Mouse (Mus musculus) spleen, embryonic (tissue): ENCODE results near the gene Immp1l.

Source experiments
- CTCF ChIA-PET: fragments of 350-600 bp; sonication (Branson Sonifier 250); formaldehyde crosslinking; loops from one replicate; lab custom pipeline; 2022; lab: Charles Lee

Gene Immp1l

DNA sequence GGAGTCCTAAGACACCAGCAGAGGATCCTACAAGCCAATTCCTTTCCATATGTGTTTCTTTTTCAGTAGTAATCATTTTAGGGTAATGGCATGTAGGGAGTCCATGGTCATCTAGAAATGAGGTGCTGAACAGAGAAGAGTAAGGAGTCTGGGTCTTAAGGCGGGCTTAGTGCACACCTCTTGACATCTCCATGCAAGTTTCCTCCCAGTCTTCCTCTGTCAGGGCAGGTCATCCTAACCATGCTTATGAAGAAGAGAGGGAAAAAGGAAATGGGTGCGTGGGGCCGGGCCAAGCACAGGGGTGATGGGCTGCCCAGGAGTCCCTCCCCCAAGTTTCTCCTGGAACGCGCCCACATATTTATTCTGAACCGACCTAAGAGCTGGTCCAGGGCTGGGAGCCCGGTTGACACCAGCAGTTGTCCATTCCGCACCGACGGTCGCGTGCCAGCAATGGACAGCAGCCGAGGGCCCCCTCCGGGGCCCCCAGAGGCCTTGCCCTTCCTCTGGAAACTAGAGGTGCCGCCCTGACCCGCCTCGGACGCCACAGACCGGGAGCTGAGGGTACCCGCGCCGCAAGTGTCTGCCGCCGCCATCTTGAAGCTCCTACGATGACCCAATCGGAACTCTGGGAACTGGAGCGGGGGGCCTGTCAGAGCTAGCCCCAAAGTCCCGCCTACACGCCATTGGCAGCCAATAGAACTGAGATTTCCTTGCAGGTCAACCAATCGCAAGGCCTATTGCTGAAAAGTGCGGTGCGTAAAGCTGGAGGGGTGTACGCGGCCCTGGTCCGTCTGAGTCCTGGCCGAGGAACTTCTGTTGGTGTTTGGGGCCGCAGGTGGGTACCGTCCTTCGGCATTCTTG is at the start of gene Immp1l, which contains the start of gene Elp4:
Gene Immp1l, plus strand, starts transcription at position 743 of the 861 bp plus-strand sequence.
Gene Elp4, minus strand, starts transcription at position 669 of the 861 bp plus-strand sequence.
- CTCF ChIA-PET, result interaction anchor here (0.6 kb wide), 1 partner anchor 51 kb away, joined by 3 read pairs; no protein-coding TSS in a partner anchor

DNA sequence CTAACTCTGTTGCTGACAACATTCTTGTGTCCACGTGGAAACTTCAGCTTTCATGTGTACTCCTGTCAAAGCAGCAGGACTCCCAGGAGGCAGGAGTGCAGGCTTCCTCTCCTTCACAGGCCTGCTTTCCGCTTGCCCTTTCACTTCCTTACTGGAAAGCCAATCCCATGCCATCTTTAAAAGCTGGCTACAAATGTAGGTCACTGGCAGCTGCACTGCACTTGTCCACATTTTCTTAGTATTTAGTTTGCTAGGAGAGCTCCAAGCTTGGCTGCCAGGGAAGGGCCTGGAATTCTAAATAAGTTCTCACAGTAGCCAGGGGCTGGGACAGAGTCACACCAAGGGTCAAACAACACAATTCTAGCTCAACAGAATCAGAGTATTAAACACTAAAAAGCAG is 49.7 kb upstream of the Immp1l start:
- CTCF ChIA-PET, result no interaction called here

DNA sequence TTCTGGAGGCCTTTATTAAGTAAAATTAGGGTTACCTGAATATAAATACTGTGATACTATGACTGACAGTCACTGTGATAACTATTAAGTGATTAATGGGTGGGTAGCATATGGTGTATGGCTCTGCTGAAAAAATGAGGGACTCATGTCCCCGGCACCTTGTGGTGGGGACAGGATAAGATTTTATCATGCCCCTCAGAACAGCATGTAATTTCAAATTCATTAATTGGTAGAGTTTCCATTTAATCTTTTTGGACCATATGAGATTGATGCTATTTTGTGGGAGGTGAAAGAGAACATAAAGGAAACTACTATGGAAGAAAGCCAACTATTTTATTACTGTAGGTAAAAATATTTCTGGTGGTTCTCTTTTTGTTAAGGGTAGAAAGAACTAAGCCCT is 31.0 kb upstream of the Immp1l start:
- CTCF ChIA-PET, result no interaction called here

DNA sequence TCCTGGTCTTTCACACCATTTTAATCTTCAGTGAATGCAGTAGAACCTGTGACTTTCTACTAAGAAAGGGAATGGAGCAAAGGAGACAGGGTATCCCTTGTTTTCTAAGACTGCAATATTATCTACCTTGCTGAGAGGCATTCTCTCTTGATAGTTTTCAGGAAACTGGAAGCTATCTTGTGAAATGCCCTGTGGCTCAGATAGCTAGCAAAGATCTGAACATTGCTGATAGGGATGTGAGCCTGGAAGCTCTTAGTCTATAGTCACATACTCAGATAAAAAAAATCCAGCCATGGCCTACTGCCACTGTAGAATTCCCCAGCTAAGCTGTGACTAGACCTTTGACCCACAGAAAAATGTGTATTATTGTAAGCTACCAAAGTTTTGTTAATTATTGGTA is 13.6 kb upstream of the Immp1l start:
- CTCF ChIA-PET, result no interaction called here

DNA sequence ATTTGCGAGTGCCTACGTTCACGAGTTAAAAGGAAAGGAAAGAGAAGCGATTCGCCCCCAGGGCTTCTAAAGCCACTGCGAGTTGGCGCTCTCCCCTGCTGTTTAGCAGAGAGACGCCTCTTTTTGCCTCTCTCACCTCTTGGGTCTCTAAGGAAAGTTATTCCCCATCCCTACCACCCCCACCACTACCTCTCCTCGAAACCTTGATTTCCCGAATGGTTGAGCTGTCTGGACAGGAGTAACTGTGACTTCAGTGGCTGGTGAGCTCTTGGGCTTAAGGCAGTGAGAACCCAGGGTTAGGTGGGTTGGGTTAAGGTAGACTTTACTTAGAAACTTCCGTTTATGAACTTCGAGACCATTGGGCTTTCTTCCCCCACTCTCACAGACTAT is 314 bp downstream of the Immp1l start:
- CTCF ChIA-PET, result interaction anchor here (0.6 kb wide), 1 partner anchor 50 kb away, joined by 3 read pairs; no protein-coding TSS in a partner anchor

DNA sequence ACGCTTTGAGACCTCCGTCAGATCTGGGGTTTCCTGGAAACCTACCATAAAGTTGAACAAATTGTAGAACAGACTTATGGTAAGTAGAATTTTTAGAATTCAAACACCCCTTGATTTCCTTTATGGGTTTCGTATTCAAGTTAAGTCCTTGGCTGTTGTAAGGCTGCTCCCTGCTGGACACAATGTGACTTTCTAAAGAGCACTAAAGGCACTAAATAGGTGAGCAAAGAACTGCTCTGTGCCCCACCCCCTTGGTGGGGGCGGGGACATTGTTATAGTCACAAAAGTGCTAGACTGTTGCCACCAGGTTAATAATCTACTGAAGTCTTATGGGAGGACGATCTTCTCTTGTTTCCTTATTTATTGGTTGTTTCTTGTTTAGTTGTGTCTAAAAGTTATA is 3.9 kb downstream of the Immp1l start:
- CTCF ChIA-PET, result no interaction called here

DNA sequence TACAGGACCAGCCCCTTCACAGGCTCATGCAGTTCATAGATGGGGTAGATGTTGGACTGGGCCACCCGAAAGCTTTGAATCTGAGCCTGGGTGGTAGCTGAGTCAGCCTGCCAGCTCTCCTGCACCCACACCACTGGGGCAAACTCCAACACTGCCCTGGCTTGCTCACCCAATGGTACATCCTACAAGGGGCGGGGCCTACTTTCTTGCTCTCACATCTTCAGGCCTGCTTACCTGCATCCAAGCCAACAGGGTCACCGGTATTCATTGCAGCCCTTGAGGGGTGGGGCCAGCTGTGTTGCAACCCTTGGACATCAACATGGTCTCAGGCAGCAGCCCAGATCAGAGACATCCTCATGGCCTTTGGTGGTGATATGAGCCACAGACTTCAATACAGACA is 6.2 kb downstream of the Immp1l start:
- CTCF ChIA-PET, result no interaction called here

DNA sequence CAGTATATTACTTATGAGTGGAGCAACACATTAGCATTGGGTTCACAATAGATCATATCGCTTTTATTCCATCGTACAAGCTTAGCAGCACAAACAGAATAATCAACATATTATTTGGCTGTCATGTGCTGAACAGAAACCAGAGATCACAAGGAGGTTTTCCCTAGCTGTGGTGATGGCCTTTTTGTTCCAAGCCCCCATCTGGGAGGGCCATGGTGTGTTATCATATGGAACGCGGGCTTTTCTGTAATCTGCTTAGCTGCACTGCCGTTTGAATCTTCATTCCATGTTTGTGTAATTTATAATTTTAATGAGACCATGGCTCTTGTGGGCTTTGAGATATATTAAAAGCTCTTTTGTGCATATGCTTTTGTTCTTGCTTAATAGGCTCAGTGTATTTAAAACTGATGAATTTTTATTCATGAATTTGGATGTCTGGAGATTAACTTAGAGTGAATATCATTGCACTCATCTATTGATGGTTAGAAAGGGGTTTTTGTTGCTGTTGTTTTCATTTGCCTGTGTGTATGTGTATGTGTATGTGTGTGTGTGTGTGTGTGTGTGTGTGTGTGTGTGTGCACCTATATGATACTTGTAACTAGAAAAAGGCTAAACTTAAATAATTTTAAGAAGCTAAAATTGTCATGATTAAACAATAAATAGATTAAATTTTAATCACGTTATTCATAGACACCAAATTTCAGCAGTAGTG is 9.4 kb downstream of the Immp1l start:
- CTCF ChIA-PET, result no interaction called here

DNA sequence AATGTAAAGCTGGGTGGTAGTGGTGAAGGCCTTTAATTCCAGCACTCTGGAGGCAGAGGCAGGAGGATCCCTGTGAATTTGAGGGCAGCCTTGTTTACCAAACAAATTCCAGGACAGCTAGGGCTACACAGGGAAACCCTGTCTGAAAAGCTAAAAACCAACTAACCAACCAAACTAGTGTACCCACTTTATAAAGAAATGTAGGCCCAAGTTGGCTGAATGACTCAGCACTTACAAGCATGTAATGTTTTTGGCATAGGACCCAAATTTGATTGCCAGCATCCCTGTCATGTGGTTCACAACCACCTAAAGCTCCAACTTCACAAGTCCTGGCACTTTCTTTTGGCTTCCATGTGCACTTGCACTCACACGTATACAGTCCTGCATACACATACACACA is 12.2 kb downstream of the Immp1l start:
- CTCF ChIA-PET, result no interaction called here

DNA sequence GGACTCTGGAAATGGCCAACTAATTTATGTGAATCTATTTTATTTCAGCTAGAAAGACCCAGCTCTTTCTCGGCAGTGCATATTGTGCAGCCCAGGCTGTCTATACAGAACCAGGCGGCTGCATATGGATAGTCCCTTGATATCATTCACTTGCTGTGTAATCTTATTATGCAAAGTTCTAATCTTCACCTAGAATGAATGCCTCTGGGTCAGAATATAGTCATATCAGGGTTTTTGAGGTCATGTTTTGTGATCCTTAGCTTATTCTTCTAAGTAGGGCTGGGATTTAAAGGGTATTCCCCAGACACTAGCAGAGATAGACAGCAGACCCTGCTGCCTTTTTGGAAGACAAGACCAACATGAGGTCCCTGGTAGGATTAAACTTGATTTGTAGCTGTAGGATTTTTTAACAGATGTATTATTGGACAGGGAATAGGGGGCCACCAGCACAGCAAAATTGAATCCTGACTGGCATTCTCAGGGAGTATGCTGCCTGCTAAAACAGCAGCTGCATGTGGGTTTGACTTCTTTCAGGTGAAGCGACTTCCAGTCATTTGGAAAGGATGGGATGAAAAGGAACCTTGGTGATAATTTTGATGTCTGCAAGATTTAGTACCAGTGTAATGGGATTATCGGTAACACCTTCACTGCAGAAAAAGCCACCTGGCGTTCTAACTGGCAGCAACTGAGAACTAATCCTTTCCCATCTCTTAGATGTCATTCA is 13.3 kb downstream of the Immp1l start:
- CTCF ChIA-PET, result no interaction called here

DNA sequence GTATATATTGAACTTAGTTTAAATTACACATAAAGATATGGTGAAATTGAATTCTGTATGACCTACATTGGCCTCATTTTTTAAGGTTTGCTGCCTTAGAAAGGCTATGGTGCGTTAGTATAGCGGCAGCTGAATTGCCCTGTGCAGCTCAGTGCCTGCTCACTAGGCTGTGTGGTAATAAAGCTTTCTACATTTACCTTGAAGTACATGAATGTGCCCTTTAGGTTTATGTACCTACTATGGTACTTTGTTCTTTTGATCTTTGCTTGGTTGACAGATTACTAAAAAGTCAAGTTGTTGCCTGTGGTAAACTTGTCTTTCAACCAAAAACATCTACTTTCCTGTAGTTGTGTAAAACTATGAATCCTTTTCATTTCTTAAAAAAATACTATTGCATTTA is 45.7 kb downstream of the Immp1l start:
- CTCF ChIA-PET, result no interaction called here

DNA sequence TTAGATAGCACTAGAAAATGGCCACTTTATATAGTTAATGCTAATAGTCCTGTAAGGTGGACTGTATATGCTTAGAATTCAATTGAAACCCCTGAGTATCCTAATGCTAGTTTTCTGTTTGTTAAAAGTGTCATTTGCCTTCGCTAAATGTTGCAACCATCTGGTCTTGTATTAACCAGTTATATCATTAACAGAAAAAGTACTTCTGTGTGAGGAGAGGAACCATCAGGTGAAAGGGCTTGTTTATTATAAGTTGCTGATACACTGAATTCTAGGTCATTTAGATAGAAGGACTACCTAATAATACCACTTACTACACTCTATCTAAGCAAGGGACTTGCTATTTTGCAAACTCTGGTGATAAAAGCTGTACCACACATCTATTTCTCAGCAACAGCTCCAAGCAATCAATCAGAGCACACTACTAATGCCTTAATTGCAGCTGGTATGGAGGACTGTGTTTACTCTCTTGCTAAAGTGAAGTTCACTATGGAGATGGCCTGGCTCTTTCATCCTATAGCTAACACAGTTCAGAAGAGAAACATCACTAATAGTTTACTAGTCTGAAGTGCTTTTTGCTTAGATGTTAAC is 47.0 kb downstream of the Immp1l start:
- CTCF ChIA-PET, result no interaction called here

DNA sequence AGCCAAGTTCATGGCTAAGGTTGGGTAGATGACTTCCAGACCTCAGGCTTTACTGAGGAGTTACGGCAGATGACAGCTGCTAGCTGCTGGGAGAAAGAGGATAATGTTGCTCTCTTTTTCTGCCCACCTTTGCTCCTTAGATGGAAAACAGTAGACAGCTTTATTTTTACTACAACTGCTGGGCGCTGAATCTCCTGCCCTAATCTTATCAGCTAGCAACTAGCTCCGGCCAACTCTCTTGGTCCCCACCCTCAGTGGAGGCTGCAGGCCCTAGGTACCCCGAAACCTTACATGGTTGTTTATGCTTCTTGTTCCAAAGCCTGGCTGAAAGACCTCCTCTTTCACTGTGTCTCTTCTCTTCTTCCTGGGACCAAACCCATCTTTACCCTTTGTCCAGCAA is 49.4 kb downstream of the Immp1l start:
- CTCF ChIA-PET, result no interaction called here

DNA sequence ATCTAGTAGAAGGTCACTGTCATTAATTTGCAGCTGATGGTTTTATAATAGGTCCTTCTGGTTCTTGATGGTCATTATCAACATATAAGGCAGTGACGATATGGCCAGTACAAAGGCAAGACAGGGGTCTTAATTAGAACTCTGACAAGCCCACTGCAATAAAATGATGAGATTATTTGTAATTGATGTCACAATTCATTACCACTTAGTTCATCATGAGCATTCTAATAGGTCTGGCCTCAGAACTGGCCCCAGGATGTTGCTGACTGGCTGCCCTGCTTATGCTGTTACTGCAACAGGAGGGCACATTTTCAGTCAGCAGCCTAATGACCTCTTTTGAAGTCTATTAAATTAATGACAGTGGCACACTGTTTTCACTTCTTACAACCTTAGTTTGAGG is 59.0 kb downstream of the Immp1l start:
- CTCF ChIA-PET, result no interaction called here

DNA sequence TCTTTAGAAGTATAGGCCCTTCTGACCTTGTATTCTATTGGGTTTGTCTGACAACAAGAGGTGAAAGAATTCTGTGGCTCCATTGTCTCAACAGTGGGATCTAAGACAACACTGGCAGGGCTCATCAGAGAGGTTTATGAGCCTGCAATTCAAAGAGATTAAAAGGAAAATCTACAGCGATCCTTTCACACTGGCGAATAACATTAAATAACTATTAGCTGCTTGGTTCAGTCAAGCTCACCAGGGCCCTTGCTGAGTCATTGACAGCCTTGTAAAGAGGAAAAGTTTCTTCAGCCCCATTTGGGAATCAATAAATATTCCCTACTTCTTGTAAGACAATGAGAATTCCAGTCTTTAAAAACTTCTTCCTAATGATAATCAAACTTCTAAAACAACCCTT is 69.5 kb downstream of the Immp1l start:
- CTCF ChIA-PET, result no interaction called here

DNA sequence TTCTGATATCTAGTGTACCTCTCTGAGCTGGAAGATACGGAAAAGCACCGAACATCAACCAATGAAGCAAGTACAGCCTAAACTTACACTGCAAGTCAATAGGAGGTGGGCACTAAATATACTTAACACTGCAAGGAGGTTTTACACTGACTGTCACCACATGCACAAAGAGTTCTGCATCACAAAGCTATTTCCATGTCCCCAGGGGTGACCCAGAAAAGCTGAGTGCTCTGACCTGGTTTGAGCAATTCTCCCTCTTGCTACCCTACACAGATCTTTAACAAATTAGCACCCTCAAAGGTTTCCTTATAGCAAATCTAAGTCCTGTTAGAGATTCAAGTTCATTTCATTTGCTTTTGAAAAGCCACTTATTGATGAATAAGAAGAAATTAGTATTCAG is 73.6 kb downstream of the Immp1l start:
- CTCF ChIA-PET, result no interaction called here

DNA sequence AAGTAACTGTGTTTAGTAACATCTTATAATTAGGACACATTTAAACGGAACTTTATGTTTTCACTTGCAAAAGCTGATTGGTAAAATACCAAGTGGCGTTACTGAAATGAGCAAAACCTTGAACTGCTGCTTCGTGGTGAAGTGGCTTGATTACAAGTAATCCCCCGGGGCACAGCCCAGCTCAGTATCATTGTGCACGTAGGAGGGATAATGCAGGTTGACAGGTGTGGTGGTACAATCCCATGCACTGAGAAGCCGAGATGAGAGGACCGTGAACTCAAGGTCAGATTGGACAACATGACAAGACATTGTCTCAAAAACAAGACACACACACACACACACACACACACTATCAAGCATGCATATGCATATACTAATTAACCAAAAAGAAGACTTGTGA is 80.8 kb downstream of the Immp1l start:
- CTCF ChIA-PET, result no interaction called here

DNA sequence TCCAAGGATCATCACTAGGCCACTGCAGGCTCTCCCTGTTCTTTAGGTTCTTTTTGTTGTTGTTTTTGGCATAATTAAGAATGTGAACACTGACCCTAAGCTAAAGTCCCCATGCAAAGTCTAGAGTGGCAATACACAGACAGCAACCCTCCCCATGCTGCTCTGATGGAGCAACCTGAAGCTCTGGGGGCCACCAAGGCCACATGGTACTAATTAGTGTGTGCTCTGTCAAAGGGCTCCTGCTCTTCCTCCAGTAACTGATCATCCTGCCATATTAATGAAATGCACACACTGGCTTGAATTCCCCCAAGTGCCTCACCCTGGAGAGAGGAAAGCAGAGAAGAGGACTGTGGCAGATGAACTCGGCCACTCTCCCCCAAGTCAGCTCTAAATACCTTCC is 82.7 kb downstream of the Immp1l start:
- CTCF ChIA-PET, result no interaction called here

DNA sequence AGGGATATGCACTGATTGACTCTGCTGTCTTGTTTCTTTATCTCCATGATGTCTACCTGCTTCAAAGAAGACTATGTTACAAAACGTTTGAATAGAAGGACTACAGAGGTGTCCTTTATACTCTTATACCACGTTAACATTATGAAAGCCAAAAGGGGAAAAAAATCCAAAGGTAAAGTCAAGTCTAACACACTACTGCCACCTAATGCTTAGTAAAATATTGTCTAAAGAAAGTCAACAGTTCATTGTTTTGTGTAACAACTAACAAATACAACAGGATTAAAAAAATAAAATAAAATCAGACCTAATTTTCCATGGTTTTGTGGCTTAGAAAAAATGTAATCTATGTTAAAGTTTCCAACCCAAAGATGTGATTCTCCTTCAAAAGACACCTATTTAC is 83.6 kb downstream of the Immp1l start:
- CTCF ChIA-PET, result no interaction called here

DNA sequence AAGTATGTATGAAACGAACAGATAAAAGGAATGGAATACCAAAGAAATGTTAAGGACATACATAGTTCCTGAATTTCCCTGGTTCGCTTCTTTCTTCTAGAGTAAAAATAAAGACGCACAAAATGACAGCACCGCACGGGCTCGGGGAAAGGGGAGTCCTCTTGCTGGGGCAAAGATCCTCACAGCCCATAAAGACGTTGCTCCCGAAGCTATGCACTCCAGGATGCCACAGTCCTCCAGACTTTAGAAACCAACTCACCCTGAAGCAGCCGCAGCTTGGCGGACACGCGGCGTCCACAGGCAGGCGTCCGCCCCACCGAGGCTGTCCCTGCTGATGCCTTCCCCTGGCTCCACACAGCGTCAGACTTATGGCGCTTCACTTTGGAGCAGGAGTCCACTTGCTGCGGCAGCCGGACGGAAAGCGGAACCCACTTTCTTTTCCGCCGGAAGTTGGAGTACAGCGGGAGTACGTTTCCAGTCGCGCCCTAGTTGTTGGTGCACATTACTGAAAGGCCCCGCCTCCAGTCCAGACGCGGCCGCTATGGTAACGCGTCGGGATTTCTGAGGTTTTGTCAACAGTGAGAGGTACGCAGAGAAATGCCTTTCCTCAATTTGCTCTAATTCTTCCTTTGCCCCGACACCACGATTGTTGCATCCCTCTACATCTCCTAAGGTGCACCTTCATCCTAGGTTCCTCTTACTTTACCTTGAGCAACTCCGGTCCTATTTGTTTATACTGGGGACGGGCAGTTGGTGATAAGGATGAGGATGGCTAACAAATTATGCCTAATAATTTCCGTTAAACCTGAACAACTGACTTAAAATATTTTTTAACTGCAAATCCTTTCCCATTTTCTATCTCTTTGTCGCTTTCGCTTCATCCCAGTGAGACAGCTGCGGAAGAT is 98.6 kb downstream of the Immp1l start, which contains the start of gene Dnajc24:
Gene Dnajc24, minus strand, starts transcription at position 715 of the 905 bp plus-strand sequence.
- CTCF ChIA-PET, result interaction anchor here (0.5 kb wide), 1 partner anchor 9 kb away, joined by 3 read pairs; no protein-coding TSS in a partner anchor

DNA sequence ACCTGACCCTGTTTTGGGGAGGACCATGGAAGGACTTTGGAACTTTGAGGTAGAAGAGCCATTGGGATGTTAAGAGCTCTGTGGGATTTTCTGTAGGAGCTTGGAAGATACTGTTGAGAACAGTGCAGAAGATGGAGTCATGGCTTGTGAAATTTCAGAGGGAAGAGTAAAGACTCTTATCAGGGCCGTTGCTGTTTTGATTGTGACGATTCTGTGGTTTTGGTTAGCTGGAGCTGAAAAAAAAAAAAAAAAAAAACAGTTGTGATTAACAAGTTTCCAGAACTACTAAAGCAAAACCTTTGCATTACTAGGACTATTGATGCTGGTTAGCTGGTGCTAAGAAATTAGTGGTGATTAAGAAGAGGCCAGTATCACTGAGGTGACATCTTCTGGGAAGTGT is 104.0 kb downstream of the Immp1l start:
- CTCF ChIA-PET, result no interaction called here
